Mouse (Mus musculus) lung, adult 2 months (tissue): Measurements from ENCODE around the gene Nos2.

ENCODE experiments used
- CTCF ChIP-seq: fragments of 200-500 bp; IDR thresholded peaks from 2 replicates; pipeline ENCODE4 v1.5.1; 2011; ENCODE audit warnings: mild to moderate bottlenecking, low read length, control low read depth; ENCODE audit not compliant: insufficient read depth
- POLR2A ChIP-seq: fragments of 200-500 bp; IDR thresholded peaks from 2 replicates; pipeline ENCODE4 v1.6.1; 2011; ENCODE audit warnings: low read depth, mild to moderate bottlenecking, control low read depth, low read length, borderline replicate concordance; ENCODE audit errors: extremely low read depth

DNA sequence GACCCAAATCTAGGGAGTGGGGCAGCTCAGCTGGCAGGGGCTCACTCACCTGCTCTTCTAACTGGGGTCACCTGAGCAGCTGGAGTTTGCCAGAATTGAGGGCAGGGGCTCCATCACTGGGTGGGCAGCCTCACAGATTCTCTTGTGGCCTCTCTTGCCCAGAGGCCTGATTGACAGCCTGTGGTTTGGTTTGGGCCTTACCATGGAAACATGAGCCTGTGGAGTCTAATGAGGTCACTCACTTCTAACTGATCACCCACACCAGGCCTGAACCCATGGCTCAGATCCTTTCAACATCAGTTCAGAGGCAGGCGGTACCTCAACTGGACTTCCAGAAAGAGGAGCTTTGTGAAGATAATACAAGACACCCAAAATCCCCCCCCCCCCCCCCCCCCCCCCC is 33.9 kb upstream of the Nos2 start:
- TF ChIP-seq CTCF, result no peak
- no peak for TF ChIP-seq POLR2A
